Mouse (Mus musculus): Measurements from ENCODE around the gene Dnajc13. TPM values are rescaled to one million over a fixed set of nuclear protein-coding genes. Genes with fewer than 3 reads are reported as not detected.

The Dnajc13 gene
- polyA plus RNA-seq, 1 experiment from 2014 or later: 22.7 TPM

DNA sequence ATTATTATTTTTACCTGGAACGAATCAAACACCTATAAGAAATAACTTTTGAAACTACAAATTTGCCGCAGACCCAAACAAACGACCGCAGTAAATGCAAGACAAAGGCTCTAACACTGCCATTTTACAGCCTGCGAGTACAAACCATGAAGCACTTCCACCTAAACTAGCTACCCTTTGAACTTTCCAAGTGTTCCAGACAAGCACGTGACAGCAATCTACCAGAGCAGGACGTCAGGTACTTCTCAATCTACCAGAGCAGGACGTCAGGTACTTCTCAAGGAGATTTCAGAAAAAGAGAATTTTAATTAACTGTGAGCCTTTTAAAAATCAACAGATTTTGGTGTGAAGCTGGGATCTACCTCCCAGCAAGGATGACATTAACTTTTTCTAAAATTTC is 11.6 kb downstream of the Dnajc13 start:
- Histone ChIP-seq H3K4me3 (no peak overlapping the region), H3K36me3 (no peaks in the 10 kb centered on the region), H3K27me3 (no peaks in the 10 kb centered on the region), H3K4me2 (replicated peaks) (no peak overlapping the region), H3K9ac (replicated peaks) (no peak overlapping the region), H3K27ac (replicated peaks) (no peak overlapping the region), H3K9me3 (no peaks in the 10 kb centered on the region), H3K4me1 (peaks cover 7% of the 10 kb centered on the region; the same call in 1 of the 2 replicates)
- no peak for ATAC-seq (replicated peaks)
- 89% methylated on average over 8 of the region's 8 CpGs for WGBS

DNA sequence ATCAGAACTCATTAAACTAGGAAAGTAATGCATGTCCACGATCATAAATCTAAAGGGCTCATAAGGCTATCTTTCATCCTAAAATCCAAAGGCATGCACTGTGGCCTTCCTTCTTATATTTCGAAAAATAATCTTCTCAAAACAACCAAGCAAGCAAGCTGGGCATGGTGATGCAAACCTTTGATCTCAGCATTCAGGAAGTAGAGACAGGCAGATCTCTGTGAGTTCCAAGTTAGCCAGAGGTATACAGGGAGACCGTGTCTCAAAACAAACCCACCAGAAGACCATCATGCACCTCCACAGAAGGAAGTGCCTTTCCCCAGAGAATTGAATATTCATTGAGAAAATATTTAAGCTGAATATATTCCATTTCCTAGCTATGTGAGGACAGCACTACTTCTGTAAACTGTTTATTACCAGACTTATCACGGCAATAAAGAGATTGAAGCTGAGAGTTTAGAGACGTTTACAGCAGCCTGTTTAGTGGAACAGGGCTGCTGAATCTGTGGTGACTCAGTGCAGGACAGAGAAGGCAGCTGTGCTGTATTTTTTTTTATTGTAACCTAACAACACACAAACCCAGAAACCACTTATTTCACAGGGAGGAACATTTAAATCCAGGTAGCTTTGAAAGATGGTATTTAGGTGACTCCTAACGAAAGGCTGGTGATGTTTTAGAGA is 15.3 kb downstream of the Dnajc13 start:
- no peak overlapping the region for H3K9ac ChIP-seq (replicated peaks)
- H3K27ac ChIP-seq (replicated peaks): no peak overlapping the region
- no peak overlapping the region for H3K4me3 ChIP-seq
- 88% methylated on average over 6 of the region's 6 CpGs for WGBS
- no peaks in the 10 kb centered on the region for H3K9me3 ChIP-seq
- no peaks in the 10 kb centered on the region for H3K27me3 ChIP-seq
- H3K36me3 ChIP-seq: 0 out of 2 replicates have a peak, but pooled peaks cover 4% of the 10 kb centered on the region
- no peak overlapping the region for H3K4me2 ChIP-seq (replicated peaks)
- H3K4me1 ChIP-seq: no peaks in the 10 kb centered on the region
- no peak for ATAC-seq (replicated peaks)

DNA sequence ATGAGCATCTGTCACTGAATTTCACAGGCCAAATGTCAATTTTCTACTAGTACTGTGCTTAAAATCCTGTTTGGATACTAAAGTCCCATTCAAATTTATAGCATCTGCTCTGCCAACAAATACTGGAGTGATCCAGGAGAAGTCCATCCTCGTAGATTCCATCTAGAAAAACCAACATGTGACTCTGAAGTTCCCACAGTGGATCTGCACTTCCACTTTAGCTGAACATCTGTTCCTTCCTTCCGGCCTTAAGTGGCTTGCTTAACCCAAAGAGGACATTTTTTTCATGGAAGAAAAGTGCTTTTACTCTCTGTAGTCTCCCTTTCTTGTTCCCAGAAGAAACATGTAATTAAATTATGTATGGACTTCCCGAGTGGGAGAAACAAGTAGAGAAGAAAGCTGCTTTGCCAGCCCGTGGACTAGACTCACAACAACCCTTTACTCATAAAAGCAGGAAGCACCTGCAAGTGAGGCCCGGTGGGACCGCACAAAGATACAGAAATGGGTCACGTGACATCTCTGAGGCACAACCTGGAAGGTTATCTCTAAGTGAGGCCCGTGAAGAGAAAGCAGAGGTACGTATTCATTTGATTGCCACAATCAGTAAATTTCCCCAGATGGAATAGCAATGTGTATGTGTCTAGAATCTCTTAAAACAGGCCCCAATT is 18.8 kb downstream of the Dnajc13 start:
- no peak overlapping the region for H3K27ac ChIP-seq (replicated peaks)
- H3K36me3 ChIP-seq: 0 out of 2 replicates have a peak, but pooled peaks cover 4% of the 10 kb centered on the region
- no peak overlapping the region for H3K4me3 ChIP-seq
- 89% methylated on average over 9 of the region's 9 CpGs for WGBS
- H3K9me3 ChIP-seq: no peaks in the 10 kb centered on the region
- no peaks in the 10 kb centered on the region for H3K4me1 ChIP-seq
- H3K9ac ChIP-seq (replicated peaks): no peak overlapping the region
- no peaks in the 10 kb centered on the region for H3K27me3 ChIP-seq
- H3K4me2 ChIP-seq (replicated peaks): no peak overlapping the region
- ATAC-seq (replicated peaks): no peak

DNA sequence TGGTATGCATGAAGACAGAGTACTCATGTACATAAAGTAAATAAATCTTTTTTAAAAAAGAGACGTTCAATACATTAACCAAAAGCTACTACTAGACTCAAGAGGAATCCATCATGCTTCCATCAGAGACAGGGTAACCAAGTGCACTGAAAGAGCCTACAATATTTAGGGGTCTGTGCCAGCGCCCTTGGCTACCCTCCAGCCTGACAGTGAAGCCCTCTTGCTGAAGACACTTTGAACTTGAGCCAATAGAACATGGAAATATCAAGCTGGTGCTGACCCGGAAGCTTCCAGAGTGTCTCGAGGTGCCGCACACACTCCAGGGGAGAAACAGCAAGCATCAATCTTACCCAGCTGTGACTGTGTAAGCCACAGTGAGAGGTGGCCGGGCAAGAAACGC is 22.6 kb downstream of the Dnajc13 start:
- no peak overlapping the region for H3K4me2 ChIP-seq (replicated peaks)
- H3K9ac ChIP-seq (replicated peaks): no peak overlapping the region
- H3K36me3 ChIP-seq: peaks cover 15% of the 10 kb centered on the region; the same call in 1 of the 2 replicates
- ATAC-seq (replicated peaks): no peak
- peaks cover 14% of the 10 kb centered on the region for H3K4me1 ChIP-seq
- no peak overlapping the region for H3K4me3 ChIP-seq
- H3K27ac ChIP-seq (replicated peaks): no peak overlapping the region
- H3K27me3 ChIP-seq: no peaks in the 10 kb centered on the region
- no peaks in the 10 kb centered on the region for H3K9me3 ChIP-seq
- 96% methylated on average over 7 of the region's 7 CpGs for WGBS

DNA sequence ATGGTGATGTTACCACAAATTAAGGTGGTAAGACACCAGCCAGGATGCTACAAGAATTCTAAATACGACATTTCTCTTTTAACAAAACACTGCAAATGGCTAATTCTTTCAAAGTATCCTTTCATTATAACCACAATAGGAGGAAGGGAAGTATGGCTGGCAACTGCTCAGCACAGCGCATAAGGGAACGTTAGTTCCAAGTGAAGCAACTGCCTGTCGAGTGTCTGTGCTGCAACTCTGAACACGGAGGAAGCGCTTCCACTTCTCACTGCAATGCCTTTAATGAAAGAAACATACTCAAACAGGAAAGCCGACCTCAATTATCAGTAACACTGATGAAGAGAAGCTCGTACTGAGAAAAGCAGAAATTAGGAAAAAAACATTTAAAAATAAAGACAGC is 23.7 kb downstream of the Dnajc13 start:
- Histone ChIP-seq H3K36me3 (peaks cover 15% of the 10 kb centered on the region; the same call in 1 of the 2 replicates), H3K27ac (replicated peaks) (no peak overlapping the region), H3K9ac (replicated peaks) (no peak overlapping the region), H3K4me3 (no peak overlapping the region), H3K27me3 (no peaks in the 10 kb centered on the region), H3K9me3 (no peaks in the 10 kb centered on the region), H3K4me1 (peaks cover 17% of the 10 kb centered on the region), H3K4me2 (replicated peaks) (no peak overlapping the region)
- WGBS: 86% methylated on average over 8 of the region's 8 CpGs
- ATAC-seq (replicated peaks): no peak

DNA sequence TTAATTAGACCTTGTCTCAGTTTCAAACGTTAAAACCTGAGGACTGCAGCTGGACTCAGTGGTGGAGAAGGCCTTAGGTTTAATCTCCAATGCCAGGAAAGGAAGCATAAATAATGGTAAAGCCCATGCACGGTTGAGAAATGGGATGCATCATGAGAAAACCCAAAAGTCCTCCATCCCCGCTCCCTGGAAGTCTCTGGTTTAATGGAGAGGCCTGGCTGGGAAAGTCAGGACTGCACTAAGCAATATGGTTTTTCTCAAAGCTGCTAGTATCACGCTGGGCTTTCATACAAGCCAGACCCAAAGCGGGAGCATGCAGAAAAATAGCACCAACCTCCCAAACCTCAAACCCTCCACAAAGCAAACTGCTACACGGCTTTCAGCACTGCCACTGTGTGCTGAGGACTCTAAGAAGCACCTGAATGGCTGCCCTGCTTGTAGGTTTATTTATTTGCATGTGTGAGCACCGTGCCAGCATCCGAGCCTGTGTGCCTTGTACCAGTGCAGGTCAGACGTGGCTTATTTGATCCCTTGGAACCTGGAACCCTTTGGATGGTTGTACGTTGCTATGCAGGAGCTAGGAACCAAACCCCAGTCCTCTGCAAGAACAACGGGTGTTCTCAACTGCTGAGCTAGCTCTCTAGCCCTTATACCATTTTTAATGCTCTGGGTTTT is 26.3 kb downstream of the Dnajc13 start:
- no peak overlapping the region for H3K4me2 ChIP-seq (replicated peaks)
- WGBS: 88% methylated on average over 11 of the region's 11 CpGs
- no peaks in the 10 kb centered on the region for H3K9me3 ChIP-seq
- H3K27ac ChIP-seq (replicated peaks): peak overlapping the region; percentile 53
- H3K4me1 ChIP-seq: peaks cover 17% of the 10 kb centered on the region
- H3K9ac ChIP-seq (replicated peaks): no peak overlapping the region
- no peak for ATAC-seq (replicated peaks)
- H3K4me3 ChIP-seq: no peak overlapping the region
- H3K36me3 ChIP-seq: peaks cover 30% of the 10 kb centered on the region
- no peaks in the 10 kb centered on the region for H3K27me3 ChIP-seq

DNA sequence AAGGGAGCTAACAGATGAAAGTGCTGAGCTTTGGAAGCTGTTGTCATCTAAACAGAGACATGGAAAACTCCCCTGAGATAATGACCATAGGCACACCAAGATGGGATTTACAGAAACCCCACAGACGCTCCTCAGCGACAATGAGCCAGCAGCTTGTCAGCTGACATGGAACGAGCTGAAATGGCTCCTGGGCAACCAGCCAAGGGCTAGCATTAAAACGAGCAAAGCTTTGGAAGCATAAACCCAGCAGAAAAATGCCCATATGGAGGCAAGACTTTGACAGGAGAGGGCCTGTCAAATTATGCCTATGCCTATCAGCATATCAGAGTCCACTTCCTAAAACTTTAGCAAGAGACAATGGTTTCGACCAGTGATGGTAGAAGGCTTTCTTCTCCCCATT is 27.0 kb downstream of the Dnajc13 start:
- peak overlapping the region; percentile 53 for H3K27ac ChIP-seq (replicated peaks)
- no peak overlapping the region for H3K9ac ChIP-seq (replicated peaks)
- no peak overlapping the region for H3K4me2 ChIP-seq (replicated peaks)
- WGBS: 18% methylated on average over 5 of the region's 5 CpGs
- ATAC-seq (replicated peaks): peak; percentile 74
- no peaks in the 10 kb centered on the region for H3K9me3 ChIP-seq
- no peak overlapping the region for H3K4me3 ChIP-seq
- peaks cover 35% of the 10 kb centered on the region for H3K36me3 ChIP-seq
- no peaks in the 10 kb centered on the region for H3K27me3 ChIP-seq
- peaks cover 17% of the 10 kb centered on the region for H3K4me1 ChIP-seq

DNA sequence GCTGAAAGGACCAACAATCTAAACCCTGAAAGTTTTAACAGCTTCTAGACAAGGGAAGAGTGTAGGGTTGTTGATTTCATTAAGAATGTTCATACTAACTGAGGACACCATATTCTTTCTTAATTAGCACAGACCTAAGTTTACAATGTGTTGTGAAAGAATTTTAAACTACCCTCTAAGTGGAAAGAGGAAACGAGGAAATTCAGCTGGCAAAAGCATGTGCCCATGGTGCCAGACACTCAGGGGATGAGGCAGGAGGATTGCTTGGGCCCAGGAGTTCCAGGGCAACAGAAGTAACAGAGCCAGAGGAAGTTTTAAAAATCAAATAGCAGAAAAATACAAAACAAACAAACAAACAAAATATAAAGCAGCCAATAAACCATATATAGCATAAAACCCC is 28.9 kb downstream of the Dnajc13 start:
- H3K4me2 ChIP-seq (replicated peaks): no peak overlapping the region

DNA sequence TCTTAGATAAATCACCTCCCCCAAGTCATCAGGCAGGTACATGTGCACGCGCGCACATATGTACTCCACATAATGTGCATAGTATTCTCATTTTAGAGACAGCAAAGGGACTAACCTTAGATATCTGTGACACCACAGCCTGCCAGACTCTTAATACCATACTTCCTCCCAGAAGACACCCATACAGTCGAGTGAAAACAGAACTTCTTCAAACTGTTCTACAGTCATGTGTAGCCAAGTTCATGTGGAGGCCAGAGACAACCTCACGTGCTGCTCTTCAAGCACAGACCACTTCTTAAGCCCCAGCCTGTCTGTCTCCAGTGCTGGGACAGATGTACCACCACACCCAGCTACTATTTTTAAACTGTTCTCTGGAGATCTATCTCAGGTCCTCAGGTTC is 29.7 kb downstream of the Dnajc13 start:
- WGBS: 94% methylated on average over 5 of the region's 5 CpGs
- ATAC-seq (replicated peaks): no peak

More for the DNA sequence above, 28.9 kb downstream of the Dnajc13 start:
- no peak for ATAC-seq (replicated peaks)
- no peaks in the 10 kb centered on the region for H3K9me3 ChIP-seq
- no peak overlapping the region for H3K27ac ChIP-seq (replicated peaks)
- H3K36me3 ChIP-seq: peaks cover 45% of the 10 kb centered on the region
- peaks cover 17% of the 10 kb centered on the region for H3K4me1 ChIP-seq
- H3K9ac ChIP-seq (replicated peaks): no peak overlapping the region
- 74% methylated on average over 1 of the region's 1 CpGs for WGBS
- H3K27me3 ChIP-seq: no peaks in the 10 kb centered on the region
- no peak overlapping the region for H3K4me3 ChIP-seq

DNA sequence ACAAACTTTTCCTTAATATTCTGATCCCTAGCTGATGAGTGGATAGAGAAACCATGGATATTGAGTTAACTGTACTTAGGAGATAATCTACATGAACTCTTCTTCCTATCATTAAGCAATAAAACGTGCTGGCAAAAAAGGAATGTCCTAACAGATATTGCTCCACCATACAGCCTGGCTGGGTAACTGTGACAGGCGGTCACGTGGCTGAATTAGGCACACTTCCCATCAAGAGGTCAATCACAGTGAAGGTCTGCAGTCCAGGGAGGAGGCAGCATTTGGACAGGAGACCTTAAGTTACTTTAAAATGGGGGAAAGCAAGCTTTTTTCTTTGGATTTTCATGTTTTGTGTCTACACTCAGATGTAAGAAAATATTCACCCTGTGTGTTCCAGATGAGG is 30.7 kb downstream of the Dnajc13 start:
- WGBS: 91% methylated on average over 3 of the region's 3 CpGs
- no peaks in the 10 kb centered on the region for H3K27me3 ChIP-seq
- H3K4me2 ChIP-seq (replicated peaks): no peak overlapping the region
- H3K9me3 ChIP-seq: no peaks in the 10 kb centered on the region
- H3K4me3 ChIP-seq: no peak overlapping the region
- ATAC-seq (replicated peaks): no peak
- H3K4me1 ChIP-seq: peaks cover 17% of the 10 kb centered on the region
- H3K27ac ChIP-seq (replicated peaks): no peak overlapping the region
- H3K36me3 ChIP-seq: peaks cover 44% of the 10 kb centered on the region
- no peak overlapping the region for H3K9ac ChIP-seq (replicated peaks)

More for the DNA sequence above, 29.7 kb downstream of the Dnajc13 start:
- Histone ChIP-seq H3K27me3 (no peaks in the 10 kb centered on the region), H3K4me1 (peaks cover 17% of the 10 kb centered on the region), H3K9me3 (no peaks in the 10 kb centered on the region), H3K4me2 (replicated peaks) (no peak overlapping the region), H3K4me3 (no peak overlapping the region), H3K36me3 (peaks cover 50% of the 10 kb centered on the region), H3K9ac (replicated peaks) (no peak overlapping the region), H3K27ac (replicated peaks) (no peak overlapping the region)

DNA sequence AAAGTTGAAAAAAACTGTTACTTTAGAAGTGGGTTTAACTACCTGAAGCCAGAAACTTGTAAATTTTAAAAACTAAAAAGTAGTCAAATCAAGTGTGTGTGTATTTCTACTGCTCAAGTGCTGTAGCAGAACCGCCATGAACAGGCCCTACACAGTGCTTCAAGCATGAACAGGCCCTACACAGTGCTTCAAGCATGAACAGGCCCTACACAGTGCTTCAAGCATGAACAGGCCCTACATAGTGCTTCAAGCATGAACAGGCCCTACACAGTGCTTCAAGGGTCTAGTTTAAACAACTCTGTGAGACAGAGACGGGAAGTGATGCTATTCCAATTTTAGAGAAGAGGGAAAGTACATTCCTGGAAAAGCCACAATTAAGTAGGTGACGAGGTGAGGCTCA is 51.3 kb downstream of the Dnajc13 start:
- WGBS: 92% methylated on average over 3 of the region's 3 CpGs
- no peaks in the 10 kb centered on the region for H3K4me1 ChIP-seq
- no peak for ATAC-seq (replicated peaks)

DNA sequence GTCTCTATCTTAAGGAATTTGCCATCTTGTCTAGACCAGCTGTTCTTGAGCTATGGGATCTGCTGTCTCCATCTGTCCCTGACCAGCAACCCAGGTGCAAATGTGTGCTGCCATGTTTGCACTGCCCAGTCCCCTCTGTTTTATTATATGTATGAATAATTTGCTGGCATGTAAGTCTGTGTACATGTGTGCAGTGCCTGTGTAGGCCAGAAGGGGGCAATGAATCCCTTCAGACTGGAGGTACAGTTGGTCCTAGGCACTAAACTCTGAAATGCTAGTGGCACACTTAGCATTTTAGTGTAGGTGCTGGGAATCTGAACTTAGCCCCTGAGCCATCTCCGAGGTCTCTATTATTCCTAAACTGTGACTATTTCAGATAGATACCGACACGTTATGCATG is 58.9 kb downstream of the Dnajc13 start:
- Histone ChIP-seq H3K27me3 (no peaks in the 10 kb centered on the region), H3K4me1 (no peaks in the 10 kb centered on the region), H3K9me3 (no peaks in the 10 kb centered on the region), H3K36me3 (peaks cover 71% of the 10 kb centered on the region), H3K4me3 (no peak overlapping the region), H3K4me2 (replicated peaks) (no peak overlapping the region), H3K9ac (replicated peaks) (no peak overlapping the region), H3K27ac (replicated peaks) (no peak overlapping the region)
- 91% methylated on average over 3 of the region's 3 CpGs for WGBS
- ATAC-seq (replicated peaks): no peak

More for the DNA sequence above, 51.3 kb downstream of the Dnajc13 start:
- H3K9me3 ChIP-seq: no peaks in the 10 kb centered on the region
- no peak overlapping the region for H3K9ac ChIP-seq (replicated peaks)
- H3K27ac ChIP-seq (replicated peaks): no peak overlapping the region
- no peak overlapping the region for H3K4me2 ChIP-seq (replicated peaks)
- H3K4me3 ChIP-seq: no peak overlapping the region
- no peaks in the 10 kb centered on the region for H3K27me3 ChIP-seq
- H3K36me3 ChIP-seq: peaks cover 60% of the 10 kb centered on the region

All from forebrain, embryonic 15.5 days (tissue).